Mouse (Mus musculus) forebrain, embryonic 16.5 days (tissue): ENCODE data around the gene Rasal2. TPM values are rescaled to one million over a fixed set of nuclear protein-coding genes. Genes with fewer than 3 reads are reported as not detected.
"Not testable (repeated sequence)": the region's sequence is repeated elsewhere in the genome, so short reads cannot be mapped to it uniquely, and the experiment has no call there.

Source experiments
- ATAC-seq: fragments of 200-750 bp; cut with Nextera tagmentation; 2 replicates; pipeline ENCODE4 v1.8.0; 2017; ENCODE audit warnings: mild to moderate bottlenecking, moderate library complexity
- H3K27ac ChIP-seq: fragments of 300-500 bp; sonication (generic); 2 replicates; pipeline ENCODE4 v1.5.1; 2014; ENCODE audit warnings: low read length, control low read depth
- H3K27me3 ChIP-seq: fragments of 300-500 bp; sonication (generic); replicated peaks from 2 replicates; pipeline ENCODE4 v1.6.1; 2014; ENCODE audit warnings: low read length; ENCODE audit not compliant: control insufficient read depth, insufficient read depth
- H3K36me3 ChIP-seq: fragments of 300-500 bp; sonication (generic); 2 replicates; pipeline ENCODE4 v1.6.1; 2014; ENCODE audit not compliant: control insufficient read depth, insufficient read depth
- H3K4me1 ChIP-seq: fragments of 300-500 bp; sonication (generic); replicated peaks from 2 replicates; pipeline ENCODE4 v1.6.1; 2014; ENCODE audit warnings: low read length; ENCODE audit not compliant: control insufficient read depth, insufficient read depth
- H3K4me2 ChIP-seq: fragments of 300-500 bp; sonication (generic); 2 replicates; pipeline ENCODE4 v1.6.1; 2014; ENCODE audit warnings: mild to moderate bottlenecking, low read length, control low read depth
- H3K4me3 ChIP-seq: fragments of 300-500 bp; sonication (generic); replicated peaks from 2 replicates; pipeline ENCODE4 v1.5.1; 2014; ENCODE audit warnings: mild to moderate bottlenecking, low read length, control low read depth
- H3K9ac ChIP-seq: fragments of 300-500 bp; sonication (generic); replicated peaks from 2 replicates; pipeline ENCODE4 v1.6.1; 2014; ENCODE audit warnings: low read depth, low read length, control low read depth
- H3K9me3 ChIP-seq: fragments of 300-500 bp; sonication (generic); 2 replicates; pipeline ENCODE4 v1.6.1; 2016; ENCODE audit warnings: low read length; ENCODE audit not compliant: control insufficient read depth
- WGBS: fragments of 180-500 bp; shearing (Covaris S2); extraction: QIAGEN DNeasy Blood & Tissue Kit; methylation state at CpG from one replicate; pipeline ENCODE4 v1.1.7; 2014; 5-methylcytosine and 5-hydroxymethylcytosine counted together
- polyA plus RNA-seq: library from polyadenylated mRNA; unstranded; fragments of >200 nt; fragmentation: Nextera tagmentation; extraction: Ambion mirVana; gene quantifications from 2 replicates; pipeline ENCODE4 v1.2.1, GENCODE M21; 2015

Rasal2 gene
- polyA plus RNA-seq, 1 experiment from 2014 or later: 37.6 TPM

DNA sequence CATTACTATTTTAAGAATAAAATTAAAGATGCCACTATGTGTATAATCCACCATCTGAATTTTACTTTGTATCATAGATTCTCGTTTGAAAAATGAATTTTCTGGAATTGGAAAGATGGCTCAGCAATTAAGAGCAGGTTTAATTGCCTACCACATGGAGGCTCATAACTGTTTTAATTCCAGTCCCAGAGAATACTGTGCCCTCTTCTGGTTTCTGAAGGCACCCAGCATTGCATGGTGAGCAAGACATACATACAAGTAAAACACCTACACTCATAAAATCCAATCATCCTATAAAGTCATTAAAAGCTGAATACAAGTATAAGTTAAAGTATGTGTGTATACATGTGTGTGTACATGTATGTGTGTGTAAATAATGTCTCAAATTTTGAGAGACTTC lies 165.6 kb downstream of the Rasal2 start:
- Histone ChIP-seq H3K36me3 (no peaks in the 10 kb centered on the region), H3K27me3 (no peaks in the 10 kb centered on the region), H3K4me3 (no peak overlapping the region), H3K4me1 (peaks cover 12% of the 10 kb centered on the region), H3K9ac (no peak overlapping the region), H3K9me3 (no peaks in the 10 kb centered on the region), H3K4me2 (no peak overlapping the region), H3K27ac (no peak overlapping the region)
- ATAC-seq: no peak
- WGBS: 69% methylated on average over 1 of the region's 1 CpGs

DNA sequence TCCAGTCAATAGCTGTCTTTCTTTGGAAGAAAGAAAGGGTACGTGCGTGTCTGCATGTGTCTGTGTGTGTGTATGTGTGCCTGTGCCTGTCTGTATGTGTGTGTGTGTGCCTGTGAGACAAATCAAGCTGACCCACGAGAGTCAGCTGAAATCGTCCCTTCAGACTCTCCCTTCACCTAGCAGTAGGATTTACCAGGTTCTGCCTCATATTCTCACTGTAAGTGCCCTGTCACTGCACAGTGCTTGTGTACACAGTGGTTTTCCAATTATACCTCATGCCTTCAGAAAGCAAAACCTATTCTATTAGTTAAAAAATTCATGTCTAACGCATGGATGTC lies 168.0 kb downstream of the Rasal2 start:
- 16% methylated on average over 5 of the region's 5 CpGs for WGBS
- ATAC-seq: peak; percentile 66
- H3K36me3 ChIP-seq: no peaks in the 10 kb centered on the region
- peak overlapping the region; percentile 67 for H3K4me2 ChIP-seq
- H3K9ac ChIP-seq: peak overlapping the region; percentile 57
- H3K9me3 ChIP-seq: no peaks in the 10 kb centered on the region
- peaks cover 12% of the 10 kb centered on the region for H3K4me1 ChIP-seq
- H3K27ac ChIP-seq: peak overlapping the region; percentile 95
- H3K4me3 ChIP-seq: peak overlapping the region; percentile 37
- no peaks in the 10 kb centered on the region for H3K27me3 ChIP-seq

- H3K9ac ChIP-seq: peak overlapping the region; percentile 57
- peak overlapping the region; percentile 37 for H3K4me3 ChIP-seq
- no peaks in the 10 kb centered on the region for H3K27me3 ChIP-seq
- peaks cover 12% of the 10 kb centered on the region for H3K4me1 ChIP-seq
- H3K27ac ChIP-seq: peak overlapping the region; percentile 95
- peak overlapping the region; percentile 67 for H3K4me2 ChIP-seq
- H3K36me3 ChIP-seq: no peaks in the 10 kb centered on the region
- peak; percentile 80 for ATAC-seq
- WGBS: 10% methylated on average over 7 of the region's 7 CpGs
- no peaks in the 10 kb centered on the region for H3K9me3 ChIP-seq
Measured at GRCm38 (mm10) chr1:157243576-157244452, 168.6 kb downstream of the Rasal2 start.

GRCm38 (mm10) chr1:157239687-157240086 lies 172.7 kb downstream of the Rasal2 start:
- Histone ChIP-seq H3K4me3 (no peak overlapping the region), H3K9ac (no peak overlapping the region), H3K36me3 (no peaks in the 10 kb centered on the region), H3K27ac (no peak overlapping the region), H3K9me3 (no peaks in the 10 kb centered on the region), H3K4me1 (peaks cover 8% of the 10 kb centered on the region), H3K27me3 (no peaks in the 10 kb centered on the region), H3K4me2 (no peak overlapping the region)
- ATAC-seq: no peak
- WGBS: 97% methylated on average over 1 of the region's 1 CpGs

- WGBS: 95% methylated on average over 4 of the region's 4 CpGs
- ATAC-seq, H3K36me3 ChIP-seq, H3K4me2 ChIP-seq, H3K4me1 ChIP-seq, H3K9ac ChIP-seq, H3K9me3 ChIP-seq, H3K27ac ChIP-seq, H3K4me3 ChIP-seq, H3K27me3 ChIP-seq: not testable (repeated sequence)
Measured at GRCm38 (mm10) chr1:157236650-157237344, 175.6 kb downstream of the Rasal2 start.

GRCm38 (mm10) chr1:157233451-157233850 lies 178.9 kb downstream of the Rasal2 start:
- no peak for ATAC-seq
- H3K27ac ChIP-seq: no peak overlapping the region
- no peak overlapping the region for H3K4me3 ChIP-seq
- no peaks in the 10 kb centered on the region for H3K27me3 ChIP-seq
- 81% methylated on average over 2 of the region's 2 CpGs for WGBS
- no peak overlapping the region for H3K9ac ChIP-seq
- H3K4me1 ChIP-seq: peaks cover 6% of the 10 kb centered on the region
- H3K4me2 ChIP-seq: no peak overlapping the region
- no peaks in the 10 kb centered on the region for H3K36me3 ChIP-seq
- no peaks in the 10 kb centered on the region for H3K9me3 ChIP-seq

DNA sequence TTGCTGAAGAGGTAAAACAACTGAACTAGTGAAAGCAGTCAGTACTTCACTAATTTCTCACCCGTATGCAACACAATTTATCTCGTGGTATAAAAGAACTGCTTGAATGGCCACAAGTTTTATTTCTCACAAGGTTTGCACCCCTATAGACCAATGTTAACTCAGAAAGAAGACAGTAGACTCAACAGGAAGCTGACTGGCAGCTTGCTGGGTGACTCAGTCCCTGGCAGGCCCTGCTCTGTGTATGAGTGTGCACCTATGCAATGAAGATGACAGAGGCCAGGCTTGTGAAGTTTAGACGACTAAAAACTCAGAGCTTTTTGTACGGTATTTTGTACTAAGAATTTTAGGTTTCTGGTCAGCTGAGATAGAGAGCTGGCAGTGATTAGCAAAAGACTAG lies 180.0 kb downstream of the Rasal2 start:
- no peaks in the 10 kb centered on the region for H3K9me3 ChIP-seq
- H3K4me2 ChIP-seq: no peak overlapping the region
- H3K4me3 ChIP-seq: no peak overlapping the region
- ATAC-seq: no peak; the same call in 1 of the 2 replicates
- peaks cover 6% of the 10 kb centered on the region for H3K4me1 ChIP-seq
- no peaks in the 10 kb centered on the region; the same call in 1 of the 2 replicates for H3K36me3 ChIP-seq
- no peak overlapping the region for H3K27ac ChIP-seq
- H3K27me3 ChIP-seq: no peaks in the 10 kb centered on the region
- WGBS: 51% methylated on average over 4 of the region's 4 CpGs
- no peak overlapping the region for H3K9ac ChIP-seq

DNA sequence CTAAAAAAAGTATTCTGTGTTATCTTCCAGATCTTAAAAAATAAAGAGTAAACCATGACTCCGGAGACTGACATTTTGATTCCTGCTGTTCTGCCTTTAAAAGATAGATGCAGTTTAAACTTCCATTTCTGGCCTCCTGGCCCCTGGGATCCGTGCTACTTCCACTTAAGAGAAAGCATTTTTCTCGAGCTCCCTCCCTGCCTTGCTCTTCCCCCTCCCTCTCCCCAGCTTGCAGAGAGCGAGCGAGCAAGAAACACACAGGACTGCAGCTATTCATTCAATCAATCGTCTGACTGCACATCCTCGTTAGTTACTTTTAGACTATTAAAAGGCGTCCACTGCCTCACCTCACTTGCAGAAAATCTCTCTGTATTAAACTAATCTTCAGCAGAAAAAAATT lies 181.4 kb downstream of the Rasal2 start:
- H3K9me3 ChIP-seq: no peaks in the 10 kb centered on the region
- H3K27ac ChIP-seq: no peak overlapping the region; the same call in 1 of the 2 replicates
- peak overlapping the region; percentile 8; the same call in 1 of the 2 replicates for H3K4me3 ChIP-seq
- 13% methylated on average over 8 of the region's 8 CpGs for WGBS
- H3K4me2 ChIP-seq: peak overlapping the region; percentile 43
- peaks cover 6% of the 10 kb centered on the region for H3K4me1 ChIP-seq
- H3K36me3 ChIP-seq: no peaks in the 10 kb centered on the region; the same call in 1 of the 2 replicates
- H3K9ac ChIP-seq: peak overlapping the region; percentile 37; the same call in 1 of the 2 replicates
- H3K27me3 ChIP-seq: no peaks in the 10 kb centered on the region
- peak; percentile 64; the same call in 1 of the 2 replicates for ATAC-seq

GRCm38 (mm10) chr1:157230386-157230785 lies 182.0 kb downstream of the Rasal2 start:
- no peaks in the 10 kb centered on the region for H3K27me3 ChIP-seq
- H3K4me2 ChIP-seq: no peak overlapping the region
- H3K9me3 ChIP-seq: no peaks in the 10 kb centered on the region
- H3K4me1 ChIP-seq: peaks cover 6% of the 10 kb centered on the region
- no peak overlapping the region for H3K9ac ChIP-seq
- WGBS: 70% methylated on average over 2 of the region's 2 CpGs
- H3K36me3 ChIP-seq: no peaks in the 10 kb centered on the region; the same call in 1 of the 2 replicates
- H3K27ac ChIP-seq: no peak overlapping the region
- no peak for ATAC-seq
- no peak overlapping the region for H3K4me3 ChIP-seq
